Mouse (Mus musculus) central nervous system, embryonic 18 days (tissue): ENCODE measurements around the gene Pcnx3. TPM values are rescaled to one million over a fixed set of nuclear protein-coding genes. Genes with fewer than 3 reads are reported as not detected.

Experiments used
- polyA plus RNA-seq: library from polyadenylated mRNA; depleted of rRNA; stranded (reverse); fragments of >200 nt; gene quantifications from 2 replicates; pipeline ENCODE4 v1.2.3, GENCODE M21; 2012; rRNA removed

The Pcnx3 gene
- 65.0 and 76.6 TPM in 2 replicates for polyA plus RNA-seq

GRCm38 (mm10) chr19:5688200-5689087, at the start of gene Pcnx3, which contains the start of gene Map3k11:
Gene Pcnx3, minus strand, starts transcription at chr19:5688908.
Gene Map3k11, plus strand, starts transcription at chr19:5688742.

GRCm38 (mm10) chr19:5729444-5729815, 40.7 kb upstream of the Pcnx3 start, which contains the start of gene Fam89b:
Gene Fam89b, minus strand, starts transcription at chr19:5729653.

GRCm38 (mm10) chr19:5725767-5726515, 37.2 kb upstream of the Pcnx3 start, which contains the start of gene Ehbp1l1:
Gene Ehbp1l1, minus strand, starts transcription at chr19:5726317.

GRCm38 (mm10) chr19:5704163-5704800, 15.6 kb upstream of the Pcnx3 start, which contains the start of gene Kcnk7:
Gene Kcnk7, plus strand, starts transcription at chr19:5704367.

GRCm38 (mm10) chr19:5662981-5663913, 25.5 kb downstream of the Pcnx3 start, which contains the start of gene Sipa1:
Gene Sipa1, minus strand, starts transcription at chr19:5663707.

GRCm38 (mm10) chr19:5637069-5638047, 51.4 kb downstream of the Pcnx3 start, which contains the start of gene Rela:
Gene Rela, plus strand, starts transcription at chr19:5637483.

Other genes with a start within 250 kb of the Pcnx3 start
- gene Fosl1, start 241.4 kb downstream of the Pcnx3 start, polyA plus RNA-seq = 0.04 and 0.43 TPM in 2 replicates
- 13.9 and 14.0 TPM in 2 replicates for gene Ccdc85b, start 231.0 kb downstream of the Pcnx3 start, polyA plus RNA-seq
- gene Fibp, start 228.3 kb downstream of the Pcnx3 start, polyA plus RNA-seq = 180 and 186 TPM in 2 replicates
- 1.4 and 2.1 TPM in 2 replicates for gene Ctsw, start 220.4 kb downstream of the Pcnx3 start, polyA plus RNA-seq
- 44.4 and 44.9 TPM in 2 replicates for gene Efemp2, start 215.0 kb downstream of the Pcnx3 start, polyA plus RNA-seq
- 58.1 and 60.9 TPM in 2 replicates for gene Mus81, start 200.5 kb downstream of the Pcnx3 start, polyA plus RNA-seq
- 1,742 and 1,884 TPM in 2 replicates for gene Cfl1, start 198.5 kb downstream of the Pcnx3 start, polyA plus RNA-seq
- gene 1700020D05Rik, start 185.1 kb downstream of the Pcnx3 start, polyA plus RNA-seq = 3.7 and 4.2 TPM in 2 replicates
- 123 and 125 TPM in 2 replicates for gene Snx32, start 178.4 kb downstream of the Pcnx3 start, polyA plus RNA-seq
- 0.08 and 0.28 TPM in 2 replicates for gene Ovol1, start 128.3 kb downstream of the Pcnx3 start, polyA plus RNA-seq
- 2.4 and 3.0 TPM in 2 replicates for gene Ap5b1, start 120.9 kb downstream of the Pcnx3 start, polyA plus RNA-seq
- gene Rnaseh2c, start 87.0 kb downstream of the Pcnx3 start, polyA plus RNA-seq = 56.0 and 58.7 TPM in 2 replicates
- 152 and 153 TPM in 2 replicates for gene Kat5, start 78.7 kb downstream of the Pcnx3 start, polyA plus RNA-seq
- gene Rela, start 51.4 kb downstream of the Pcnx3 start, polyA plus RNA-seq = 31.6 and 36.0 TPM in 2 replicates
- gene Sipa1, start 25.2 kb downstream of the Pcnx3 start, polyA plus RNA-seq = 26.9 and 30.9 TPM in 2 replicates
- 14.0 and 14.2 TPM in 2 replicates for gene Map3k11, start 166 bp downstream of the Pcnx3 start, polyA plus RNA-seq
- gene Kcnk7, start 15.5 kb upstream of the Pcnx3 start, polyA plus RNA-seq = 0.09 TPM in 1 of 2 replicates, not detected in the other
- gene Ehbp1l1, start 37.4 kb upstream of the Pcnx3 start, polyA plus RNA-seq = 34.9 and 37.4 TPM in 2 replicates
- gene Fam89b, start 40.7 kb upstream of the Pcnx3 start, polyA plus RNA-seq = 177 and 188 TPM in 2 replicates
- gene Ltbp3, start 52.0 kb upstream of the Pcnx3 start, polyA plus RNA-seq = 33.3 and 45.8 TPM in 2 replicates
- gene Scyl1, start 82.5 kb upstream of the Pcnx3 start, polyA plus RNA-seq = 134 and 139 TPM in 2 replicates
- gene Frmd8, start 186.4 kb upstream of the Pcnx3 start, polyA plus RNA-seq = 11.8 and 12.2 TPM in 2 replicates
- 3.2 TPM in 2 replicates for gene Slc25a45, start 188.9 kb upstream of the Pcnx3 start, polyA plus RNA-seq
- 12.6 and 14.4 TPM in 2 replicates for gene Tigd3, start 205.2 kb upstream of the Pcnx3 start, polyA plus RNA-seq
- 147 and 151 TPM in 2 replicates for gene Dpf2, start 224.1 kb upstream of the Pcnx3 start, polyA plus RNA-seq
- 17.8 and 18.1 TPM in 2 replicates for gene Cdc42ep2, start 235.9 kb upstream of the Pcnx3 start, polyA plus RNA-seq